Mouse (Mus musculus) CH12.LX (cell line): Measurements from ENCODE around the gene Mfsd4b1. TPM values are rescaled to one million over a fixed set of nuclear protein-coding genes. Genes with fewer than 3 reads are reported as not detected.
"Not testable (repeated sequence)": the region's sequence is repeated elsewhere in the genome, so short reads cannot be mapped to it uniquely, and the experiment has no call there.

Experiments
- DNase-seq: peaks from one replicate; pipeline ENCODE4 v3.0.0-alpha.2; 2013; ENCODE audit errors: extremely low read depth
- H3K27ac ChIP-seq: 2 replicates; pipeline ENCODE4 v1.5.1; 2012; ENCODE audit warnings: low read depth, mild to moderate bottlenecking, control low read depth, moderate library complexity; ENCODE audit not compliant: insufficient read depth
- H3K27me3 ChIP-seq: replicated peaks from 2 replicates; pipeline ENCODE3; 2012; ENCODE audit warnings: inconsistent platforms
- H3K36me3 ChIP-seq, 2 experiments: replicated peaks in 1 of 2; 2 replicates each; pipeline versions ENCODE3 to v1.6.1; 2012; ENCODE audit warnings: inconsistent platforms in 1 of 2, low read length in 1 of 2, mild to moderate bottlenecking in 1 of 2, mixed read lengths in 1 of 2, moderate library complexity in 1 of 2; ENCODE audit not compliant: control insufficient read depth in 1 of 2, insufficient read depth in 1 of 2
- H3K4me1 ChIP-seq, 2 experiments: 2 replicates each; pipeline ENCODE4 v1.6.1; 2012; ENCODE audit warnings: inconsistent platforms in 1 of 2, moderate library complexity in 1 of 2; ENCODE audit not compliant: insufficient read depth in 2 of 2, control insufficient read depth in 1 of 2
- H3K4me2 ChIP-seq: 2 replicates; pipeline ENCODE4 v1.6.1; 2012; ENCODE audit warnings: low read depth, mild to moderate bottlenecking, control low read depth; ENCODE audit not compliant: poor library complexity, insufficient read depth, severe bottlenecking
- H3K4me3 ChIP-seq, 3 experiments: fragments of 150-350 bp in 1 of 3; sonication (generic) in 1 of 3; replicated peaks in 1 of 3; 2 replicates each; pipeline versions ENCODE3 to v1.5.1; 2011 to 2012; ENCODE audit warnings: low read depth in 2 of 3, low read length in 2 of 3, mild to moderate bottlenecking in 2 of 3, moderate library complexity in 2 of 3, control low read depth in 1 of 3, improper control_type of control experiment in 1 of 3, inconsistent platforms in 1 of 3, mixed read lengths in 1 of 3; ENCODE audit not compliant: poor library complexity in 1 of 3
- H3K79me2 ChIP-seq: replicated peaks from 2 replicates; pipeline ENCODE4 v1.6.1; 2012; ENCODE audit warnings: mild to moderate bottlenecking, moderate library complexity; ENCODE audit not compliant: control insufficient read depth, poor library complexity, insufficient read depth, severe bottlenecking; ENCODE audit errors: extremely low read depth
- H3K9ac ChIP-seq: 2 replicates; pipeline ENCODE4 v1.6.1; 2012; ENCODE audit warnings: low read depth, mild to moderate bottlenecking, control low read depth, moderate library complexity; ENCODE audit not compliant: insufficient read depth
- H3K9me3 ChIP-seq: replicated peaks from 2 replicates; pipeline ENCODE3; 2012; ENCODE audit warnings: low read length, inconsistent platforms, mixed read lengths
- BHLHE40 ChIP-seq: IDR thresholded peaks from 2 replicates; pipeline ENCODE4 v1.6.1; 2011; ENCODE audit warnings: mild to moderate bottlenecking, low read depth, low read length, improper control_type of control experiment
- CHD1 ChIP-seq: IDR thresholded peaks from 2 replicates; pipeline ENCODE4 v1.6.1; 2012; ENCODE audit warnings: low read depth, low read length, improper control_type of control experiment, inconsistent platforms
- CTCF ChIP-seq, 2 experiments: IDR thresholded peaks in 1 of 2; conservative IDR thresholded peaks in 1 of 2; 2 replicates each; pipeline ENCODE4 v1.5.1; 2011 to 2012; ENCODE audit warnings: low read depth in 2 of 2, low read length in 2 of 2, improper control_type of control experiment in 1 of 2, inconsistent platforms in 1 of 2, mild to moderate bottlenecking in 1 of 2, moderate library complexity in 1 of 2
- E2F4 ChIP-seq: IDR thresholded peaks from 2 replicates; pipeline ENCODE4 v1.6.1; 2011; ENCODE audit warnings: low read depth, low read length, improper control_type of control experiment; ENCODE audit not compliant: insufficient replicate concordance
- HCFC1 ChIP-seq: IDR thresholded peaks from 2 replicates; pipeline ENCODE4 v1.6.1; 2012; ENCODE audit warnings: low read depth, mild to moderate bottlenecking, inconsistent platforms, low read length, improper control_type of control experiment
- KAT2A ChIP-seq: IDR thresholded peaks from 2 replicates; pipeline ENCODE4 v1.6.1; 2012; ENCODE audit warnings: low read length, improper control_type of control experiment, inconsistent platforms; ENCODE audit not compliant: insufficient replicate concordance
- MAZ ChIP-seq: IDR thresholded peaks from 2 replicates; pipeline ENCODE4 v1.6.1; 2012; ENCODE audit warnings: low read depth, mild to moderate bottlenecking, inconsistent platforms, low read length, improper control_type of control experiment, moderate library complexity
- MEF2A ChIP-seq: IDR thresholded peaks from 2 replicates; pipeline ENCODE4 v1.6.1; 2014; ENCODE audit warnings: low read depth, mild to moderate bottlenecking, inconsistent platforms, low read length, improper control_type of control experiment, borderline replicate concordance
- MXI1 ChIP-seq: IDR thresholded peaks from 2 replicates; pipeline ENCODE4 v1.6.1; 2011; ENCODE audit warnings: mild to moderate bottlenecking, low read depth, low read length, improper control_type of control experiment
- NELFE ChIP-seq: IDR thresholded peaks from 2 replicates; pipeline ENCODE4 v1.6.1; 2011; ENCODE audit warnings: low read depth, low read length, improper control_type of control experiment
- NRF1 ChIP-seq: IDR thresholded peaks from 2 replicates; pipeline ENCODE4 v1.6.1; 2014; ENCODE audit warnings: low read depth, mild to moderate bottlenecking, inconsistent platforms, low read length, improper control_type of control experiment, moderate library complexity
- PAX5 ChIP-seq: IDR thresholded peaks from 2 replicates; pipeline ENCODE4 v1.6.1; 2012; ENCODE audit warnings: low read length, inconsistent platforms, mixed read lengths
- POLR2A ChIP-seq: IDR thresholded peaks from 2 replicates; pipeline ENCODE4 v1.6.1; 2011; ENCODE audit warnings: low read depth, mild to moderate bottlenecking, improper control_type of control experiment, low read length
- RAD21 ChIP-seq: IDR thresholded peaks from 2 replicates; pipeline ENCODE4 v1.6.1; 2011; ENCODE audit warnings: low read depth, mild to moderate bottlenecking, low read length, improper control_type of control experiment, moderate library complexity
- RCOR1 ChIP-seq: conservative IDR thresholded peaks from 2 replicates; pipeline ENCODE4 v1.6.1; 2012; ENCODE audit warnings: low read depth, mild to moderate bottlenecking, inconsistent platforms, low read length, improper control_type of control experiment
- SIN3A ChIP-seq: IDR thresholded peaks from 2 replicates; pipeline ENCODE4 v1.6.1; 2012; ENCODE audit warnings: low read length, improper control_type of control experiment, inconsistent platforms
- USF1 ChIP-seq: IDR thresholded peaks from 2 replicates; pipeline ENCODE4 v1.6.1; 2014; ENCODE audit warnings: low read depth, mild to moderate bottlenecking, inconsistent platforms, low read length, improper control_type of control experiment
- USF2 ChIP-seq: conservative IDR thresholded peaks from 2 replicates; pipeline ENCODE4 v1.6.1; 2011; ENCODE audit warnings: low read depth, low read length, improper control_type of control experiment
- ZMIZ1 ChIP-seq: IDR thresholded peaks from 2 replicates; pipeline ENCODE4 v1.6.1; 2012; ENCODE audit warnings: low read depth, mild to moderate bottlenecking, inconsistent platforms, low read length, improper control_type of control experiment
- dilution Hi-C: fragments of 300-500 bp; cut with MboI; formaldehyde crosslinking; loops from 2 replicates; pipeline ENCODE4 v1.14.3; 2020; ENCODE audit warnings: low sequenced_read_pairs; ENCODE audit not compliant: extremely low pct_unique_long_range_greater_than_20kb, extremely low pct_ligation_motif_present
- in situ Hi-C: fragments of 300-500 bp; cut with MboI; formaldehyde crosslinking; loops from 3 replicates; pipeline ENCODE4 v1.14.3; 2019; ENCODE audit warnings: low sequenced_read_pairs, low pct_ligation_motif_present, low pct_unique_long_range_greater_than_20kb, mixed read lengths
- polyA plus RNA-seq: library from polyadenylated mRNA; unstranded; fragments of >175 nt; gene quantifications from 2 replicates; pipeline ENCODE4 v1.2.1, GENCODE M21; 2012; ENCODE audit warnings: low read depth; ENCODE audit not compliant: insufficient read length
- total RNA-seq, 2 experiments: library from RNA; depleted of rRNA; stranded (reverse); fragments of 300-350 nt in 1 of 2; fragments of >200 nt in 1 of 2; gene quantifications; 2 replicates each; pipeline ENCODE4 v1.2.3; 2012 to 2014

Gene Mfsd4b1
- total and polyA plus RNA-seq, 3 experiments = not detected

- H3K27me3 ChIP-seq = no peaks in the 10 kb centered on the region
- no peak for DNase-seq
- H3K9me3 ChIP-seq = no peaks in the 10 kb centered on the region
- H3K4me2 ChIP-seq = no peak overlapping the region
- H3K4me1 ChIP-seq = no peaks in the 10 kb centered on the region
- H3K36me3 ChIP-seq = no peaks in the 10 kb centered on the region
- H3K27ac ChIP-seq = no peak overlapping the region
- H3K9ac ChIP-seq = no peak overlapping the region
- dilution Hi-C loops = no loop called here
- TF ChIP-seq KAT2A = no peak
- no peak for TF ChIP-seq USF1
- no peak for TF ChIP-seq MXI1
- TF ChIP-seq BHLHE40 = no peak
- no peak for TF ChIP-seq CHD1
- no peak for TF ChIP-seq RAD21
- TF ChIP-seq NRF1 = no peak
- TF ChIP-seq USF2 = no peak
- no peak for TF ChIP-seq POLR2A
- no peak for TF ChIP-seq RCOR1
- TF ChIP-seq ZMIZ1 = no peak
- no peak for TF ChIP-seq MEF2A
- no peak for TF ChIP-seq MAZ
- TF ChIP-seq NELFE = no peak
- TF ChIP-seq PAX5 = no peak
- TF ChIP-seq CTCF (conservative IDR thresholded peaks at IDR 0.05 in 1 of 2, IDR thresholded peaks at IDR 0.05 in 1 of 2; ENCODE audit: low read depth in 2 of 2, low read length in 2 of 2) = no peak
- no peak for TF ChIP-seq HCFC1
- no peak for TF ChIP-seq E2F4
- no peak for TF ChIP-seq SIN3A
- no peak overlapping the region for H3K4me3 ChIP-seq
- in situ Hi-C loops = no loop called here
- no peaks in the 10 kb centered on the region for H3K79me2 ChIP-seq
Observed at GRCm38 (mm10) chr10:40009591-40009990, 15.5 kb downstream of the Mfsd4b1 start.

- H3K9ac ChIP-seq, H3K4me1 ChIP-seq, H3K79me2 ChIP-seq, DNase-seq, H3K27ac ChIP-seq, H3K27me3 ChIP-seq, H3K4me3 ChIP-seq, dilution Hi-C loops, H3K9me3 ChIP-seq, H3K36me3 ChIP-seq, H3K4me2 ChIP-seq, in situ Hi-C loops: not testable (repeated sequence)
Observed at GRCm38 (mm10) chr10:40008847-40009246, 16.2 kb downstream of the Mfsd4b1 start.
